Mouse (Mus musculus): Measurements from ENCODE around the gene Pitpnm2. TPM values are rescaled to one million over a fixed set of nuclear protein-coding genes. Genes with fewer than 3 reads are reported as not detected.
A peak's percentile ranks its signal among the peaks of the same experiment; 100 is the strongest.
"Not testable (repeated sequence)": the region's sequence is repeated elsewhere in the genome, so short reads cannot be mapped to it uniquely, and the experiment has no call there.

The Pitpnm2 gene
- total RNA-seq (2012; rRNA removed) (5.7 and 7.0 TPM in 2 replicates), polyA plus RNA-seq (2012; ENCODE audit: insufficient read depth in 1 of 2, insufficient read length in 2 of 2, low read depth in 1 of 2, low replicate concordance in 2 of 2, missing spikeins in 1 of 2) (10 to 100 TPM in 1 of 2 experiments, not detected in 1; 22.2 TPM)

DNA sequence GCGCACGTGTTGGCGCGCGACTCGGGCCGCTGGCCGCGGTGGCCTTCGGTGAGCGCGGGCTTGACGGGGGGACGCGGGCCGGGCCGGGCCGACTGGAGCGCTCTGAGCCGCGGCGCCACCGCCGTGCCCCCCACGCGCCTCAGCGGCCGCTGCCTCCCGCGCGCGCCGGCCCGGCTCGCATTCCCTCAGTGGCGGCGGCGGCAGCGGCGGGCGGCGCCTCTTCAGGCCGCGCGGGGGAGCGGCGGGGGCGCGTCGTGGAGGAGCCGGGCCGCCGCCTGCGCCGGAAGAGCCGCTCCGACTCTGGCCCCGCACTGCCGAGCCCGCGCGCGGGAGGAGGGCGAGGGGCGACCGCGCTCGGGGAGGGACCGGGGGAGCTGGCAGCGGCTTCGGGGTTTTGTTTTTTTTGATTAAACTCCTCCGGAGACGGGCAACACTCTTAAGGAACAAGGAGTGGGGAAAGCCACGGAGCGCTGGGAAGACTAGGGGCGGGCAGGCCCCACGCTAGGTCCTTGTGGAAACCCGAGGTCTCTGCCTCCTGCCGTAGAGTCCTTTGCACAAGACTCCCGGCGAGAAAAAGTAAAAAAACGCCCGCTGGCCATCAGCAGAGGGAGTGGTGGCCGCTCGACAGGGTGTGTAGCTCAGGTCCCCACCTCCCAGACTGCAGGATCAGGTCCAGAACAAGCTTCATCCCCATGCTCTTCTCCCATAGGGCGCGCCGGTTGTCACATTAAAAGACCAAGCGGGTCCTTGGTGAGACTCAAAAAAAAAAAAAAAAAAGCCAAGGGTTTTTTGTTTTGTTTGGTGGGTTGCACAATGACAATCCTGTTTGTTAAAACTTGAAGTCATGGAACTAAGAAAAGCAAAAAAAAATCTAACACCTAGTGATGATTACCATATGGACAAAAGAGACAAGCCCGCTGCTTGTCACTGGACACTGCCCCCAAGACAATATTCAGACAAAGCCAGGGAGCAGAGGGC lies at the start of gene Pitpnm2:
TSS of gene Pitpnm2 (minus strand) at position 147 of the 978 bp plus-strand sequence.
- H3K4me1 ChIP-seq (ENCODE audit: control insufficient read depth in 1 of 2, insufficient read depth in 2 of 2, low read length in 2 of 2) = no peaks in the 10 kb centered on the region
- H3K36me3 ChIP-seq (ENCODE audit: control insufficient read depth in 1 of 2, insufficient read depth in 2 of 2, low read length in 2 of 2) = peaks cover 0 to 3% of the 10 kb centered on the region in 2 experiments
- H3K9me3 ChIP-seq (replicated peaks; ENCODE audit: insufficient read depth, low read length) = no peaks in the 10 kb centered on the region
- no peaks in the 10 kb centered on the region for H3K27me3 ChIP-seq (ENCODE audit: control insufficient read depth in 1 of 2, insufficient read depth in 2 of 2, low read length in 2 of 2)
- peak within 1 kb of the TSS; percentile 78 to 97 for H3K4me3 ChIP-seq (ENCODE audit: control insufficient read depth in 1 of 2, insufficient read depth in 1 of 2, low read depth in 2 of 2, low read length in 2 of 2)
- H3K27ac ChIP-seq (ENCODE audit: control insufficient read depth, low read depth, low read length) = peak within 1 kb of the TSS; percentile 67
- peak; percentile 42; the same call in 1 of the 2 replicates for TF ChIP-seq ZMIZ1 (IDR thresholded peaks at IDR 0.05; ENCODE audit: low read depth, low read length)
- TF ChIP-seq SIN3A (IDR thresholded peaks at IDR 0.05; ENCODE audit: low read length) = 0 out of 2 replicates have a peak, but pooled peaks have one; percentile 26
- TF ChIP-seq MYC (IDR thresholded peaks at IDR 0.05; ENCODE audit: low read depth, low read length) = 0 out of 2 replicates have a peak, but pooled peaks have one; percentile 23
- TF ChIP-seq ZNF384 (IDR thresholded peaks at IDR 0.05; ENCODE audit: low read depth, low read length) = peak; percentile 83
- no peak for TF ChIP-seq CHD2 (IDR thresholded peaks at IDR 0.05; ENCODE audit: low read length)
- 0 out of 2 replicates have a peak, but pooled peaks have one; percentile 0 for TF ChIP-seq NELFE (IDR thresholded peaks at IDR 0.05; ENCODE audit: low read depth, low read length)
- TF ChIP-seq TBP (IDR thresholded peaks at IDR 0.05; ENCODE audit: low read depth, low read length) = 0 out of 2 replicates have a peak, but pooled peaks have one; percentile 22
- TF ChIP-seq NRF1 (IDR thresholded peaks at IDR 0.05; ENCODE audit: insufficient read depth, low read depth, low read length, poor library complexity, severe bottlenecking) = 0 out of 2 replicates have a peak, but pooled peaks have one; percentile 10
- no peak for TF ChIP-seq BHLHE40 (IDR thresholded peaks at IDR 0.05; ENCODE audit: borderline replicate concordance, low read depth, low read length)
- TF ChIP-seq MAZ (IDR thresholded peaks at IDR 0.05; ENCODE audit: low read depth, low read length) = peak; percentile 28; the same call in 1 of the 2 replicates
- no peak for TF ChIP-seq JUND (IDR thresholded peaks at IDR 0.05; ENCODE audit: low read depth, low read length)
- TF ChIP-seq MXI1 (IDR thresholded peaks at IDR 0.05; ENCODE audit: low read depth, low read length) = peak; percentile 46
- TF ChIP-seq RCOR1 (IDR thresholded peaks at IDR 0.05; ENCODE audit: low read depth, low read length) = no peak
- peak; percentile 56 to 61; a peak in 2 of 4 replicates for TF ChIP-seq POLR2A (IDR thresholded peaks at IDR 0.05; ENCODE audit: control insufficient read depth in 1 of 2, insufficient read depth in 1 of 2, low read depth in 1 of 2, low read length in 2 of 2, poor library complexity in 1 of 2)
- TF ChIP-seq CHD1 (IDR thresholded peaks at IDR 0.05; ENCODE audit: low read depth, low read length) = 0 out of 2 replicates have a peak, but pooled peaks have one; percentile 68
- peaks cover 15% of the 10 kb centered on the region for H3K79me2 ChIP-seq (ENCODE audit: control insufficient read depth, insufficient read depth, low read length, poor library complexity)
- peak; percentile 68 for DNase-seq (ENCODE audit: low read depth, low spot score)
- peak within 1 kb of the TSS; percentile 98 for H3K9ac ChIP-seq (ENCODE audit: control insufficient read depth, low read depth, low read length, poor library complexity, severe bottlenecking)

DNA sequence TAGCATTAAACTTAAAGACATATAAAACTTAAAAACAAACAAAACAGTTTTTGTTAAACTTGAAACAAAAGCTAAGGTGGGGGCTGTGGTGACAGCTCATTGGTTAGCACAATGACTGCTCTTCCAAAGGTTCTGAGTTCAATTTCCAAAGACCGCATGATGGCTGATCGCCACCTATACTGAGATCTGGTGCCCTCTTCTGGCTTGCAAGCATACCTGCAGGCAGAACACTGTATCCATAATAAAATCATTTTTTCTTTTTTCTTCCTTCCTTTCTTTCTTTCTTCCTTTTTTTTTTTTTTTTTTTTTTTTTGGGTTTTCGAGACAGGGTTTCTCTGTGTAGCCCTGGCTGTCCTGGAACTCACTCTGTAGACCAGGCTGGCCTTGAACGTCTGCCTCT lies 49.7 kb upstream of the Pitpnm2 start:
- not testable (repeated sequence) for H3K9me3 ChIP-seq (replicated peaks; ENCODE audit: insufficient read depth, low read length); H3K4me1 ChIP-seq (ENCODE audit: control insufficient read depth in 1 of 2, insufficient read depth in 2 of 2, low read length in 2 of 2); H3K79me2 ChIP-seq (ENCODE audit: control insufficient read depth, insufficient read depth, low read length, poor library complexity); H3K27me3 ChIP-seq (ENCODE audit: control insufficient read depth in 1 of 2, insufficient read depth in 2 of 2, low read length in 2 of 2); H3K4me3 ChIP-seq (ENCODE audit: control insufficient read depth in 1 of 2, insufficient read depth in 1 of 2, low read depth in 2 of 2, low read length in 2 of 2); H3K9ac ChIP-seq (ENCODE audit: control insufficient read depth, low read depth, low read length, poor library complexity, severe bottlenecking); H3K27ac ChIP-seq (ENCODE audit: control insufficient read depth, low read depth, low read length); H3K36me3 ChIP-seq (ENCODE audit: control insufficient read depth in 1 of 2, insufficient read depth in 2 of 2, low read length in 2 of 2)
- peak; percentile 60 for DNase-seq (ENCODE audit: low read depth, low spot score)
- TF ChIP-seq SMC3 (IDR thresholded peaks at IDR 0.05; ENCODE audit: low read depth, low read length) (peak; percentile 50), RAD21 (IDR thresholded peaks at IDR 0.05; ENCODE audit: low read depth, low read length) (peak; percentile 63), ZNF384 (IDR thresholded peaks at IDR 0.05; ENCODE audit: low read depth, low read length) (peak; percentile 72; the same call in 1 of the 2 replicates), ZC3H11A (IDR thresholded peaks at IDR 0.05; ENCODE audit: low read depth, low read length) (peak; percentile 48; the same call in 1 of the 2 replicates), CTCF (IDR thresholded peaks at IDR 0.05 in 2 of 3, conservative IDR thresholded peaks at IDR 0.05 in 1 of 3; ENCODE audit: control insufficient read depth in 1 of 3, insufficient read depth in 1 of 3, low read depth in 2 of 3, low read length in 3 of 3, poor library complexity in 1 of 3, severe bottlenecking in 1 of 3) (peak; percentile 46 to 65 (median 61))

Data from MEL (cell line).